Mouse (Mus musculus): Measurements from ENCODE around the gene Fgfbp3. TPM values are rescaled to one million over a fixed set of nuclear protein-coding genes. Genes with fewer than 3 reads are reported as not detected.
"Not testable (repeated sequence)": the region's sequence is repeated elsewhere in the genome, so short reads cannot be mapped to it uniquely, and the experiment has no call there.

Gene Fgfbp3
- polyA plus RNA-seq, 1 experiment from 2014 or later = 41.8 TPM

DNA sequence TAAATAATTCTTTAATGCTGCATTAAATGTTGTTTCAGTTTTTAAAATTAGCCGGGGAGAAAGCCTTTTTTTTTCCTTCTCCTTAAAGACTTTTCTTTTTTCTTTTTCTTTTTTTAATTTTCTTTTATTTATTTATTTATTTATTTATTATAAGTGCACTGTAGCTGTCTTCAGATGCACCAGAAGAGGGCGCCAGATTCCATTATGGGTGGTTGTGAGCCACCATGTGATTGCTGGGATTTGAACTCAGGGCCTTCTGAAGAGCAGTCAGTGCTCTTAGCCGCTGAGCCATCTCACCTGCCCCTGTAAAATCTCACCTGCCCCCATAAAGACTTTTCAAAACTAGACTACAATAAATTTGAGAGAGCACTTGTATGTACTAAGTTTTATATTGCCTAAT lies 50.7 kb downstream of the Fgfbp3 start:
- H3K9ac ChIP-seq (ENCODE audit: low read length); H3K27me3 ChIP-seq (ENCODE audit: control insufficient read depth, insufficient read depth, low read length); H3K4me1 ChIP-seq (ENCODE audit: control insufficient read depth, insufficient read depth, low read length); H3K4me3 ChIP-seq (ENCODE audit: low read depth, low read length); H3K27ac ChIP-seq (ENCODE audit: low read depth, low read length); H3K9me3 ChIP-seq (ENCODE audit: control insufficient read depth, low read length); H3K4me2 ChIP-seq; ATAC-seq (ENCODE audit: low FRiP score); DNase-seq (ENCODE audit: low spot score, missing footprints): not testable (repeated sequence)
- WGBS = 77% methylated on average over 3 of the region's 3 CpGs
- H3K36me3 ChIP-seq (ENCODE audit: control insufficient read depth, insufficient read depth, low read length) = peaks cover 17% of the 10 kb centered on the region

Other genes starting within 250 kb of the Fgfbp3 start
- 2.2 and 2.3 TPM in 2 replicates for gene Ppp1r3c, start 183.0 kb downstream of the Fgfbp3 start, polyA plus RNA-seq (2014; fragmentation: Nextera tagmentation; extraction: Ambion mirVana)
- gene Tnks2, start 85.4 kb downstream of the Fgfbp3 start, polyA plus RNA-seq (2014; fragmentation: Nextera tagmentation; extraction: Ambion mirVana) = 76.3 and 81.3 TPM in 2 replicates
- gene Btaf1, start 6.5 kb upstream of the Fgfbp3 start, polyA plus RNA-seq (2014; fragmentation: Nextera tagmentation; extraction: Ambion mirVana) = 20.9 and 21.9 TPM in 2 replicates

Measured in midbrain, embryonic 11.5 days (tissue).